Mouse (Mus musculus) neutrophil, adult 5-6 weeks (primary cell): ENCODE measurements around the gene Stat6. TPM values are rescaled to one million over a fixed set of nuclear protein-coding genes. Genes with fewer than 3 reads are reported as not detected.

Experiments used
- ATAC-seq: fragments of 151-379, 151-347 bp; 2 replicates; pipeline ENCODE4 v1.8.0; 2017; ENCODE audit warnings: mild to moderate bottlenecking, moderate TSS enrichment; ENCODE audit not compliant: insufficient number of reproducible peaks, poor library complexity, low FRiP score, severe bottlenecking; ENCODE audit errors: extremely low read depth
- total RNA-seq: library from RNA; stranded (forward); fragments of 200-1000 nt; gene quantifications from 2 replicates; pipeline ENCODE4 v1.2.3, GENCODE M21; 2017

The Stat6 gene
- total RNA-seq, 1 experiment from 2014 or later, result 258 TPM

DNA sequence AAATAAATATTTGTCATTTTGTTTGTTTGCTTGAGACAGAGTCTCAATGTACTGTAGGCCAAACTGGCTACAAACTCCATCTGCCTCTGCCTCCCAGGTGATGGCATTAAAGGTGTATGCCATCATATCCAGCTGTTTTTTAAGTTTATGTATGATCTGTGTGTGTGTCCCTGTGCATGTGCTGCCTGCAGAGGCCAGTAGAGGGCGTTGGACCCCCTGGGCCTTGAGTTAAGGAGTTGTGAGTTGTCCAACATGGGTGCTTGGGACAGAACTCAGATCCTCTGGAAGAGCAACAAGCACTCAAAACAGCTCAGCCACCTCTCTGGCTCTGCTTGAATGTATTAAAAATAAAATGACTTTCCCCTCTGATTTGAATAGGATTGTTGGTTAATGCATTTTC is 48.3 kb downstream of the Stat6 start:
- ATAC-seq, result no peak

DNA sequence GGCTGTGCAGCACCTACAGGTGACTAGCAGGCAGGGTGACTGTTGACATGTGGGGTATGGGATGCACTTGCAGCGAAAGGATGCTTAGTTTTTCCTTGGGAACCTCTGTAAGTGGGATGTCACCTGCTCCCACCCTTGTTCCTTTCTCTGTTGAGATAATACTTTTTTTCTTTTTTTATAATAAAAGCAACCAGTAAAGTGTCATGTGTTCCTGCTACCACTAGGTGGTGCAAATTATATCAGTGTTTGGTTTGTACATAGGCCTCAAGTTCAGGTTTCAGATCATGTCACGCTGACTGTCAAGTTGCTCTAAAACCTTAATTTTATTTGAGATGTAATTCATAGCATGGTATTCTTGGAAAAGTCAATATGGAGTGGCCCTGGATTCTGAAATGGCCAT is 51.9 kb downstream of the Stat6 start:
- ATAC-seq, result peak; percentile 72

- no peak for ATAC-seq
Observed at GRCm38 (mm10) chr10:127695775-127696174, 53.0 kb downstream of the Stat6 start.

DNA sequence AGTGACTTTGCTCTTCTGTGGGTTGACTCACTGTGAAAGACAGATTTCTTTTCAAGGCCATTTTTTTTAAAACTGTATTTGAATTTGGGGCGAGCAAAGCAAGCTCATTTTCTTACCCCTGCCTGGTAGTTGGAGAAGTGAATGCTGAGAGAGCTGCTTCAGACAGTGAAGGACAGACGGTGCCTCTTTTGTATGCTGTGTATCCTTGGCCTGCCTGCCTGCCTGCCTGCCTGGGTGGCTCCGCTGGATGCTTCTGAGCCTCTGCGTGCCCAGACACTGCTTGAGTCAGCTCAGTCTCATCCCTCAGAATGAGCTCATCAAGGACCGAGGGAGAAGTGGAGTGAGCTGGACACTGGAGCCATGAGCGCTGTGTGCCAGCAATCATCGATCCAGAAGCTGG is 56.2 kb downstream of the Stat6 start:
- no peak for ATAC-seq

- no peak for ATAC-seq
Observed at GRCm38 (mm10) chr10:127703299-127703698, 60.5 kb downstream of the Stat6 start.

DNA sequence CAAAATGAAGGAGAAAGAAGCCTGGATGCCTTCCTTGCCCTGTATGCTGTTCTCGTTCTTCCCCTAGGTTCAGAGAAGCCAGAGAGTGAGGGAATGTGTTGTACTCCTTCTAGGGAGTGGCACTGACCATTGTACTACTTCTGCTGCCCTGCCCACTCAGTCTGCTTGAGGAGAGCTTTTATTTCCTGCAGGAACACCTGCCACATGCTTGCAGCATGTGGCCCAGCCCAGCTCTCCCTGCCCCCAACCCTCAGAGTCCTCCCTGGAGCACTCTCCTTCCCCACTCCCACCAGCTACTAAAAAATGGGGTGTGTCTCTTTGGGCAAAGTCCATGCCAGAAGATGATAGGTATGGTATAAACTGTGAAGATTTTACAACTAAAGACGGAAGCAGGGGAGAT is 61.5 kb downstream of the Stat6 start:
- ATAC-seq, result no peak

GRCm38 (mm10) chr10:127704766-127705220 is 62.0 kb downstream of the Stat6 start, which contains the start of gene Myo1a:
Myo1a (plus strand) TSS chr10:127705170.
- no peak for ATAC-seq

GRCm38 (mm10) chr10:127705783-127706182 is 63.0 kb downstream of the Stat6 start:
- no peak for ATAC-seq

- no peak for ATAC-seq
Observed at GRCm38 (mm10) chr10:127707721-127708120, 64.9 kb downstream of the Stat6 start.

DNA sequence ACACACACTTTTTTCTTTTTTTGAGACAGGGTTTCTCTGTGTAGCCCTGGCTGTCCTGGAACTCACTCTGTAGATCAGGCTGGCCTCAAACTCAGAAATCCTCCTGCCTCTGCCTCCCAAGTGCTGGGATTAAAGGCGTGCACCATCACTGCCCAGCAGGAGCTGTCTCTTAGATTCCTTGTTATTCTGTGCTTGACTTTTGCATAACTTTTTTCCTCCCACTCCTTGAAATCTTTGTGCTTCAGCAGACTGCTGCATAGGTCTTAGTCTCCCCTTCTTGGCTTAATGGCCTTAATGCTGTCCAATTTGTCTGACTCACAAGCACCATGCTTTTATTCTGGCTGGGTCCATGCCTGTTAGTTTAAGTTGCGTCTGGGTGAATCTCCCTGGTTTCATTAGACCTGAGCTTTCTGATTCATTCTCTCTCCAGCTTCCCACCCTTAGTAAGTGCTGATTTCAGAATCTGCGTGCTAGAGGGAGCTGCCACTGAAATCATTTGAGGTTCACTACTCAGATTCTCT is 66.1 kb downstream of the Stat6 start:
- ATAC-seq, result no peak

- ATAC-seq, result no peak
Observed at GRCm38 (mm10) chr10:127710331-127710730, 67.5 kb downstream of the Stat6 start.

Other genes starting within 250 kb of the Stat6 start
- gene Stac3, start 141.3 kb upstream of the Stat6 start, total RNA-seq, result 6.0 and 9.8 TPM in 2 replicates
- not detected in 2 replicates for gene Ndufa4l2, start 128.0 kb upstream of the Stat6 start, total RNA-seq
- 22.8 and 25.0 TPM in 2 replicates for gene Shmt2, start 120.5 kb upstream of the Stat6 start, total RNA-seq
- gene Nxph4, start 108.4 kb upstream of the Stat6 start, total RNA-seq, result not detected in 2 replicates
- 6.3 and 15.1 TPM in 2 replicates for gene Lrp1, start 21.8 kb upstream of the Stat6 start, total RNA-seq
- gene Nemp1, start 23.9 kb downstream of the Stat6 start, total RNA-seq, result 42.6 and 45.7 TPM in 2 replicates
- 19.0 and 19.3 TPM in 2 replicates for gene Nab2, start 25.6 kb downstream of the Stat6 start, total RNA-seq
- gene Myo1a, start 62.2 kb downstream of the Stat6 start, total RNA-seq, result 1.5 and 2.3 TPM in 2 replicates
- gene Tac2, start 81.5 kb downstream of the Stat6 start, total RNA-seq, result not detected in 2 replicates
- gene Zbtb39, start 96.6 kb downstream of the Stat6 start, total RNA-seq, result 20.7 and 25.7 TPM in 2 replicates
- gene Gpr182, start 108.7 kb downstream of the Stat6 start, total RNA-seq, result 0.12 and 0.23 TPM in 2 replicates
- 0.37 and 0.47 TPM in 2 replicates for gene Rdh1, start 116.7 kb downstream of the Stat6 start, total RNA-seq
- not detected in 2 replicates for gene Rdh16f1, start 116.8 kb downstream of the Stat6 start, total RNA-seq
- gene Rdh9, start 133.4 kb downstream of the Stat6 start, total RNA-seq, result 1.7 TPM in 1 of 2 replicates, not detected in the other
- gene Rdh16, start 158.2 kb downstream of the Stat6 start, total RNA-seq, result not detected in 2 replicates
- gene Rdh19, start 206.9 kb downstream of the Stat6 start, total RNA-seq, result not detected in 2 replicates
- not detected in 2 replicates for gene Rdh16f2, start 223.5 kb downstream of the Stat6 start, total RNA-seq
- gene Rdh7, start 245.8 kb downstream of the Stat6 start, total RNA-seq, result not detected in 2 replicates